Mouse (Mus musculus) forebrain, embryonic 12.5 days (tissue): ENCODE measurements around the gene Slc25a18. TPM values are rescaled to one million over a fixed set of nuclear protein-coding genes. Genes with fewer than 3 reads are reported as not detected.

ENCODE experiments used
- ATAC-seq: fragments of 200-750 bp; cut with Nextera tagmentation; 2 replicates; pipeline ENCODE4 v1.8.0; 2017; ENCODE audit warnings: moderate TSS enrichment; ENCODE audit not compliant: low FRiP score
- H3K27ac ChIP-seq: fragments of 300-500 bp; sonication (generic); 2 replicates; pipeline ENCODE4 v1.5.1; 2016; ENCODE audit warnings: mild to moderate bottlenecking
- H3K27me3 ChIP-seq: fragments of 300-500 bp; sonication (generic); 2 replicates; pipeline ENCODE4 v1.6.1; 2016; ENCODE audit warnings: mild to moderate bottlenecking
- H3K36me3 ChIP-seq: fragments of 300-500 bp; sonication (generic); replicated peaks from 2 replicates; pipeline ENCODE4 v1.6.1; 2016; ENCODE audit warnings: mild to moderate bottlenecking
- H3K4me1 ChIP-seq: fragments of 300-500 bp; sonication (generic); 2 replicates; pipeline ENCODE4 v1.6.1; 2016
- H3K4me2 ChIP-seq: fragments of 300-500 bp; sonication (generic); 2 replicates; pipeline ENCODE4 v1.6.1; 2016; ENCODE audit warnings: mild to moderate bottlenecking, moderate library complexity
- H3K4me3 ChIP-seq: fragments of 300-500 bp; sonication (generic); replicated peaks from 2 replicates; pipeline ENCODE4 v1.5.1; 2016; ENCODE audit warnings: mild to moderate bottlenecking
- H3K9ac ChIP-seq: fragments of 300-500 bp; sonication (generic); 2 replicates; pipeline ENCODE4 v1.6.1; 2016; ENCODE audit warnings: mild to moderate bottlenecking
- H3K9me3 ChIP-seq: fragments of 300-500 bp; sonication (generic); 2 replicates; pipeline ENCODE4 v1.6.1; 2016
- WGBS: fragments of 180-500 bp; shearing (Covaris S2); methylation state at CpG from one replicate; pipeline ENCODE4 v1.1.7; 2016; 5-methylcytosine and 5-hydroxymethylcytosine counted together
- polyA plus RNA-seq: library from polyadenylated mRNA; unstranded; fragments of >200 nt; fragmentation: Nextera tagmentation; extraction: Ambion mirVana; gene quantifications from 2 replicates; pipeline ENCODE4 v1.2.1, GENCODE M21; 2016

Gene Slc25a18
- 0.60 and 0.77 TPM in 2 replicates for polyA plus RNA-seq

DNA sequence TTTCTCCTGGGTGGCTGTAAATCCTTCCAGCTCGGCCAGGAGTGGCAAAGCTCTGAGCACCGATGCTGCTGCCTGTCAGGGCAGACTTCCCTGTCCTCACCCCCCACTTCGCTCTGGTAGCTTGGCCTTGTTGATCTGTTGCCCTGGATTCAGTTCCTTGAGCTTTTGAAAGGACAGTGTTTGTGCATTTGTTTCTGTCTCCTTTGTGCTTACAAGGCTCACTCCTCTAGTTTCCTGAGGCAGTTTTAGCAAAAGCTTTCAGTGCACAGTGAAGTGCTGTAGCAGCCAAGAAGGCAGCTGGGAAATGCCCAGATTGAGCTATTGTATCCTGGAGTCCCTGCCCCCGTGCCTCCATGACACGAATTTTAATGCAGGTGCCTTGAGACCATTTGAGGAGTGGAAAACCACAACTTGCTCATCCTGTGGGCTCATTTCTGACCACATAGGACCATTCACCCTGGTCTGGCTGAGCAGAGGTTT, at the start of gene Slc25a18:
TSS of gene Slc25a18 (plus strand) at position 430 of the 480 bp plus-strand sequence.
- Histone ChIP-seq H3K4me1 (peaks cover 24% of the 10 kb centered on the region), H3K4me3 (no peak within 1 kb of the TSS), H3K27ac (peak within 1 kb of the TSS; percentile 85), H3K9ac (peak within 1 kb of the TSS; percentile 29; the same call in 1 of the 2 replicates), H3K27me3 (no peaks in the 10 kb centered on the region), H3K9me3 (no peaks in the 10 kb centered on the region), H3K4me2 (no peak within 1 kb of the TSS), H3K36me3 (peaks cover 6% of the 10 kb centered on the region; the same call in 1 of the 2 replicates)
- WGBS = 10% methylated on average over 5 of the region's 5 CpGs
- peak; percentile 68 for ATAC-seq

DNA sequence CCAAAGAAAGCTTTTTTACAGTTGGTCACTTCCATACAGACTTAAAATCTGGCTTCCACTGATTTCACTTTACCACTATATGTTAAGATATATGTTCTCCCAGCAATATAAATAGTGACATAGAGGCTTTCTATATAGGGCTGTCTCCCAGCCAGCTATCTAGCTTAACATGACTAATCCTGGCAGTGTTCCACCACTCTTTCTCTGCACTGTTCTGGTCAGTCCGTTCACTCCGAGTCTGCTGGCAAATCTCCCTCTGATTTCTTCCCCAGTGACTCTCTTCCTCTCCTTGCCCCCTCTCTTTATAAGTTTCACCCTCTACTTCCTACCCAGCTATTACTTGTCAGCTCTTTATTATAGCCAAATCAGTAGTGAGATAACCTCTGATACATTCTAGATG, 47.4 kb upstream of the Slc25a18 start:
- ATAC-seq = no peak

DNA sequence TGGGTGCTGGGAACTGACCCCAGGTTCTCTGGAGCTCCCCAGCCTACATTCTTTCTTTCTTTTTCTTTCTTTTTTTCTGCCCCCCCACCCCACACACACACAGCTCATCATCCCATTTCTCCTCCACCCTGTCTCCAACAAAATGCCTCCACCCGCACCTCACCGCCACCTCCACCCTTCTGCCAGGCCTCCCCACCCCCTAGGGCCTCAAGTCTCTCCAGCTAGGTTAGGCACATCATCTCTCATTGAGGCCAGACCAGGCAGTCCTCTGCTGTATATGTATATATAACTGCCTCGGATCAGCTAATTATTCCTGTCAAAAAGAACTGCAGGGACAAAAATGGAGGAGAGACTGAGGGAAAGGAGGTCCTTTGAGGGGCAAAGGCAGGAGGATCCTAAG, 37.4 kb upstream of the Slc25a18 start:
- H3K36me3 ChIP-seq = peaks cover 17% of the 10 kb centered on the region
- no peaks in the 10 kb centered on the region for H3K4me1 ChIP-seq
- H3K9me3 ChIP-seq = no peaks in the 10 kb centered on the region
- no peak overlapping the region for H3K27ac ChIP-seq
- 88% methylated on average over 3 of the region's 3 CpGs for WGBS
- ATAC-seq = no peak
- H3K27me3 ChIP-seq = no peaks in the 10 kb centered on the region
- H3K4me3 ChIP-seq = no peak overlapping the region
- H3K9ac ChIP-seq = no peak overlapping the region
- no peak overlapping the region for H3K4me2 ChIP-seq

More for the DNA sequence above, 47.4 kb upstream of the Slc25a18 start:
- Histone ChIP-seq H3K9me3 (no peaks in the 10 kb centered on the region), H3K9ac (no peak overlapping the region), H3K4me2 (no peak overlapping the region), H3K4me1 (no peaks in the 10 kb centered on the region), H3K36me3 (no peaks in the 10 kb centered on the region), H3K27me3 (no peaks in the 10 kb centered on the region), H3K4me3 (no peak overlapping the region), H3K27ac (no peak overlapping the region)
- WGBS = 87% methylated on average over 2 of the region's 2 CpGs

DNA sequence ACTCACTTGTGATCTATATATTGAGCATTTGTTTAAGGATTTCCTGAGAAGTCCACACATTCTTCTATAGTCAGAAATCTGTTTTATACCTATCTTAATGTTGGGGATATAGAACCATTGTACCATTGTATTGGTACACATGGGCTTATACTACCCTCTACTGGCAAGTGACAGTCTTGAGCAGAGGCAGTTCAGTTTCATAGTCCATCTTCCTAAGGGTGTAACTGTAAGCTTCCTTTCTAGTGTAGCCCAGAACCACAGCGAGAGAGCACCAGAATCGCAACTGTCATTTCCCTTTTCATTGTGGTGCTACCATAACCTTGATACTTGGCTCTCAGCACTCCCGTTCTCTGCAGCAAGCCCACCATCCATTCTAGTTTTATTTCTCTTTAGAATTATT, 36.8 kb upstream of the Slc25a18 start:
- Histone ChIP-seq H3K36me3 (peaks cover 17% of the 10 kb centered on the region), H3K4me1 (no peaks in the 10 kb centered on the region), H3K27me3 (no peaks in the 10 kb centered on the region), H3K9ac (no peak overlapping the region), H3K9me3 (no peaks in the 10 kb centered on the region), H3K4me3 (no peak overlapping the region), H3K4me2 (no peak overlapping the region), H3K27ac (no peak overlapping the region)
- 85% methylated on average over 3 of the region's 3 CpGs for WGBS
- ATAC-seq = 0 out of 2 replicates have a peak, but pooled peaks have one; percentile 57

DNA sequence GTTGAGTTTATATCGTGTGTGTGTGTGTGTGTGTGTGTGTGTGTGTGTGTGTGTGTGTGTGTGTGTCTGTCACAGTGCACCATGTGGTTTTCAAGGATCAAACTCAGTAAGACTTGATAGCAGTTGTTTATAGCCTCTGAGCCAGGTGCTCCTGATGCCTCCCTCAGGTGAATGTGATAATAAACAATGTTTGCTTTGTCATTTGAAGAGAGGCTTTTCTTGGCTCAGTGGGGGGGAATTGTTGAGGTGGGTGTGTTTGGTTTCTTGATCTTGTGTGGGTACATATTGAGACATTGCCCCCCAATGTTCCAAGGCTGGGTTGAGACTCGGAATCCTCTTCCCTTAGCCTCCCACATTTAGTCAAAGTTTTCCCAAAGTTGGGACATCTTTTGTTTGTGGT, 30.2 kb upstream of the Slc25a18 start:
- Histone ChIP-seq H3K27ac (no peak overlapping the region), H3K4me1 (no peaks in the 10 kb centered on the region), H3K27me3 (no peaks in the 10 kb centered on the region), H3K4me3 (no peak overlapping the region), H3K9me3 (no peaks in the 10 kb centered on the region), H3K36me3 (peaks cover 8% of the 10 kb centered on the region; the same call in 1 of the 2 replicates), H3K9ac (no peak overlapping the region), H3K4me2 (no peak overlapping the region)
- 97% methylated on average over 2 of the region's 2 CpGs for whole genome bisulfite sequencing
- no peak for ATAC-seq

DNA sequence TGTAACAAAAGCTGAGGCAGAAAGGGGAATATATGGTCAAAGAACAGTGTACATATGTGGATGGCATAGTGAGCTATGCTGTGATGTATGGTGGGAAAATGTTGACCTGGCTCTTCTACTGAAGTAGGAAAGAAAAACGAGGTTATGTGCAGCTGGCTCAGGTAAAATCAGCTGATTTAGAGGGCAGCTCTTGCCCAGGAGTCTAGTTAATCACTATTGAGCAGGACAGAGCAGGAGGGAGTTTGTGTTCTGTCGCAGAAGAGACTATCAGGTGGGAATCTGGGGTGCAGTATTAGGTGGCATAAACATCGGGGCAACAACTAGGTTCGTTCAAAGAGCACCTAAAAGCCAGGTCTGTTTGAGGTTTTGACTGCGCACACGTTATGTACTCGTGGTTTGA, 29.1 kb upstream of the Slc25a18 start:
- WGBS = 92% methylated on average over 7 of the region's 7 CpGs
- H3K4me2 ChIP-seq = no peak overlapping the region
- no peaks in the 10 kb centered on the region for H3K36me3 ChIP-seq
- no peaks in the 10 kb centered on the region for H3K27me3 ChIP-seq
- no peaks in the 10 kb centered on the region for H3K4me1 ChIP-seq
- no peak overlapping the region for H3K4me3 ChIP-seq
- H3K27ac ChIP-seq = no peak overlapping the region
- no peak overlapping the region for H3K9ac ChIP-seq
- no peaks in the 10 kb centered on the region for H3K9me3 ChIP-seq
- ATAC-seq = no peak

DNA sequence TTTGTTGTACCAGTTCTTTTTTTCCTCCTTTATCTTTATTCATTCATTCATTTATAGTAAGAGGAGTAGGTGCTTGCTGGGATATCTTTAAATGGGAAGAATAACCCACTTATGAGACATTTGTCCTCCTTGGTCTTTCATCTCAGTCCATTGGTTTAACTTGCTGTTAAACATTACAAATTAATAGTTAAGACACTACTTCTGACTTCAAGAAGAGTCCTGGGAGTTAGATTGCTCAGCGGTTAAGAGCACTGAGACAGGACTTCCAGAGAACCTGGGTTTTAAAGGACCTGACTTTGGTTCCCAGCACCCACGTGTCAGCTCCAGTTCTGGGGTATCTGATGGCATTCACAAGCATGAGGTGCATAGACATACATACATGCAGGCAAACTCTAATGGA, 27.0 kb upstream of the Slc25a18 start:
- no peak overlapping the region for H3K27ac ChIP-seq
- no peaks in the 10 kb centered on the region for H3K27me3 ChIP-seq
- H3K9ac ChIP-seq = no peak overlapping the region
- peaks cover 10% of the 10 kb centered on the region for H3K36me3 ChIP-seq
- H3K4me1 ChIP-seq = no peaks in the 10 kb centered on the region
- no peak for ATAC-seq
- no peak overlapping the region for H3K4me2 ChIP-seq
- H3K9me3 ChIP-seq = no peaks in the 10 kb centered on the region
- H3K4me3 ChIP-seq = no peak overlapping the region
- WGBS = 94% methylated on average over 2 of the region's 2 CpGs

DNA sequence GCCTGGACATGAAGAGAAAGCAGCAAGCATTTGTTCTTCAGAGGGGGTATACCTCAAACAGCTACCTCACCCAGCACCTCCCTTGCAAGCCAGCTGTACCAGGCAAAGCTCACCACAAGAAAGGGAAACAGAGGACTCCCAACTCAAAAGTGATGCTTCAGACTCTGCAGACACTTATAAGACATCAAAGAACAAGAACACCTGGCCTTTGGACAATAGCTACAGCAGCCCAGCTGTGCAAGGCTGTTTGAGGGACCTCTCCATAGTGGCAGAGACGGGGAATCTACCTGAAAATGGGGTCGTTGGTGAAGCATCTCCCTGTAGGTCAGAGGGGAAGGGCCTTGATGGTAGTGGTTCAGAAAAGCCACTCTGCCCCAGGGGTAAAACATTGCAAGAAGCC, 12.2 kb upstream of the Slc25a18 start:
- H3K36me3 ChIP-seq = peaks cover 62% of the 10 kb centered on the region
- no peaks in the 10 kb centered on the region for H3K4me1 ChIP-seq
- H3K27me3 ChIP-seq = no peaks in the 10 kb centered on the region
- H3K9me3 ChIP-seq = no peaks in the 10 kb centered on the region
- H3K27ac ChIP-seq = no peak overlapping the region
- H3K4me3 ChIP-seq = no peak overlapping the region
- no peak overlapping the region for H3K4me2 ChIP-seq
- no peak overlapping the region for H3K9ac ChIP-seq
- ATAC-seq = no peak
- WGBS = 85% methylated on average over 2 of the region's 2 CpGs

DNA sequence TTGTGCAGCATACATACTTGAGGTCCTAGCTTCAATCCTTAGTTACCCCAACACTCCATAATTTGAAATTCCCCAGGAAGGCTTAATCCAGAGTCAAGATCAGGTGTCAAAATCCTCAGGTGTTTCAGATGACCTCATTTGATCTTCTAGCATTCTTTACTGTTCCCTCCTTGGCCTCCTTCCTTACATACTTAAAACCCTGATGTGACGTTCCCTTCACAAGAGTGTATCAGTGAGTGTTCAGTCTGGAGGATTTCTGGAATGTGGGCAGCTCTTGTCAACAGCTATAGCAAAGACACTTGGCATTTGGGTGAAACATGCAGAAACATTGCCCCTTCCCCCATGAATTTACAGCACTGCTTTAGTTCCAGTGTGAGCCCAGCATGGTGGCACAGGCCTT, 3.4 kb upstream of the Slc25a18 start:
- Histone ChIP-seq H3K4me3 (no peak overlapping the region), H3K9me3 (no peaks in the 10 kb centered on the region), H3K4me1 (peaks cover 24% of the 10 kb centered on the region), H3K4me2 (no peak overlapping the region), H3K27me3 (no peaks in the 10 kb centered on the region), H3K9ac (no peak overlapping the region), H3K27ac (no peak overlapping the region), H3K36me3 (peaks cover 22% of the 10 kb centered on the region)
- 87% methylated on average over 1 of the region's 1 CpGs for WGBS
- no peak for ATAC-seq

DNA sequence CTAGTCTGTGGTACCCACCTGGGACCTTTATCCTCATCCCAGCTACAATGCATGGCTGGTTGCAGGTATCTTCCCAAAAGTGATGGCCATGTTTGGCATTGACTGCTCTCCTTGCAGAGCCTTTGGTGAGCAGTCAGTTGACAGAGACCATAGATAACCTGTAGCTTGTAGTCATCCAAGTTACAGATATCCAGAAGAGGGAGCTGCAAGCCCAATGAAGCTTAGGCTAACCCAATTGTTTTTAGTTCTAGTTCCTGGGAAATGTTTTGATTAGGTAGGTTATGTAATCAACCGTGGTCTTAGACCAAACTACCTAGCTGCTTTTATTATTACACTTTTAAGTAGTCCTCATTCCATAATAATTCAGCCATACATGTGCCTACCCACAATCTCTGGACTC, 2.0 kb upstream of the Slc25a18 start:
- peaks cover 12% of the 10 kb centered on the region for H3K36me3 ChIP-seq

DNA sequence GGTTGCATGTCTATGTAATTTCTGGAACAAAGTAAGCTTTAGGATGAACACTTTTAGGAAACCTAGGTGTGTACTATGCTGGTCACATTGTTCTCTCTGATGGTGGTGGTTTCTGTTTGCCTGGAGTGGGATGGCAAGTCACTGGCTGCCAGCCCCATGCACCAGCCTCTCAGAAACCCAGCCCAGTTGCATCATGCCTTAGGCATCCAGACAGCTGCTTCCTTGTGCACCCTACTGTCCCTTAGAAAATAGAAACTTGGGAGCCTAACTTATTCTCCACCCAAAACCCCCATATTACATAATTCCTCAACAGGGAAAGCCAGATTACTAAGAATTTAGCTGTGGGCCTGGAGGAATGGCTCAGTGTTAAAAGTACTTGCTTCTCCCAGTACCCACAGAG, 1.4 kb upstream of the Slc25a18 start:
- H3K4me3 ChIP-seq = no peak overlapping the region
- H3K9me3 ChIP-seq = no peaks in the 10 kb centered on the region
- H3K27ac ChIP-seq = 0 out of 2 replicates have a peak overlapping the region, but pooled peaks have one; percentile 85
- H3K4me1 ChIP-seq = peaks cover 24% of the 10 kb centered on the region
- H3K27me3 ChIP-seq = no peaks in the 10 kb centered on the region
- no peak for ATAC-seq
- no peak overlapping the region for H3K4me2 ChIP-seq
- peaks cover 7% of the 10 kb centered on the region for H3K36me3 ChIP-seq
- H3K9ac ChIP-seq = no peak overlapping the region

More for the DNA sequence above, 2.0 kb upstream of the Slc25a18 start:
- no peak overlapping the region for H3K27ac ChIP-seq
- H3K4me3 ChIP-seq = no peak overlapping the region
- 81% methylated on average over 1 of the region's 1 CpGs for WGBS
- H3K4me1 ChIP-seq = peaks cover 24% of the 10 kb centered on the region
- no peak for ATAC-seq
- H3K4me2 ChIP-seq = no peak overlapping the region
- no peaks in the 10 kb centered on the region for H3K27me3 ChIP-seq
- H3K9me3 ChIP-seq = no peaks in the 10 kb centered on the region
- no peak overlapping the region for H3K9ac ChIP-seq

DNA sequence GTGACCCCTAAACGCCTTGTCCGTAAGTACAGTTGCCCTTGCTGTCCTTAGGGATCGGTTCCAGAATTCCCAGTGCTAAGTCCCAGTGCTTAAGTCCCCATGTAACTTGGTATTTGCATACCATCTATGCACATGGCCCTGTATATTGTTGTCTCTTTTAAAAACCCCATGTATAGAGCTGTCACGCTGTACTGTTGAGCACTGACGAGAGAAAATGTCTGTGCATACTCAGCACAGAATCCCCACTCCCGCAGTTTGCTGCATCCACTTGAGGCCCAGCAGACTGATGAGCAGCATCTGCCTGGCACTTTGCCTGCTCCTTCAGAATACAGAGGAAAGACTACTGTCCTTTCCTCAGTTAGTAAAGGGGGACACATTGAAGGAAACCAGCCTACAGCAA, 385 bp downstream of the Slc25a18 start:
- Histone ChIP-seq H3K27me3 (no peaks in the 10 kb centered on the region), H3K4me2 (no peak overlapping the region), H3K4me1 (peaks cover 24% of the 10 kb centered on the region), H3K4me3 (no peak overlapping the region), H3K9ac (no peak overlapping the region), H3K36me3 (peaks cover 6% of the 10 kb centered on the region; the same call in 1 of the 2 replicates), H3K27ac (peak overlapping the region; percentile 85), H3K9me3 (no peaks in the 10 kb centered on the region)
- WGBS = 57% methylated on average over 6 of the region's 6 CpGs
- peak; percentile 37; the same call in 1 of the 2 replicates for ATAC-seq

DNA sequence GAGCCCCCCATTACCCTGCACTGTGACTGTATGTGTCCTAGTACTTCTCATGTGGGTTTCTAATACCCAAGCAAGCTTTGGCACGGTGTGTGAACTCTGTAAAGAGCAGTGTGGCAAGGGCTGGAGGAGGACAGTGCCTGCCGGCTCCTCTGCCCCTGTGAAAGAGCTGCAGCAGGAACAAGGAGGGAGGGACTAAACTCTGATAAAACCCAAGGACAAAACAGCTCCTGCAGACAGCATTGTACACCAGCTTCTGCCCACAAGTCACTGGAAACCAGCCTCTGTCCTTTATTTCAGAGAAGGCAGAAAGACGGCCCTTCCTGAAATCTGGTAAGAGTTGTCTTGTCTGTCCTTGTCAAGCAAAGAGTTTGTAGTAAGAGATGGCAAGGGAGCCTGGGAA, 2.9 kb downstream of the Slc25a18 start:
- no peak overlapping the region for H3K9ac ChIP-seq
- 91% methylated on average over 3 of the region's 3 CpGs for WGBS

More for the DNA sequence above, 2.9 kb downstream of the Slc25a18 start:
- H3K4me3 ChIP-seq = no peak overlapping the region
- peaks cover 24% of the 10 kb centered on the region for H3K4me1 ChIP-seq
- H3K36me3 ChIP-seq = 0 out of 2 replicates have a peak, but pooled peaks cover 1% of the 10 kb centered on the region
- no peak overlapping the region for H3K27ac ChIP-seq
- H3K4me2 ChIP-seq = no peak overlapping the region
- ATAC-seq = no peak
- H3K27me3 ChIP-seq = no peaks in the 10 kb centered on the region
- H3K9me3 ChIP-seq = no peaks in the 10 kb centered on the region
